Mouse (Mus musculus) heart, embryonic 11.5 days (tissue): ENCODE results near the gene Dclk1. TPM values are rescaled to one million over a fixed set of nuclear protein-coding genes. Genes with fewer than 3 reads are reported as not detected.

Experiments used
- ATAC-seq: fragments of 200-750 bp; cut with Nextera tagmentation; replicated peaks from 2 replicates; pipeline ENCODE4 v1.8.0; 2017; ENCODE audit warnings: moderate library complexity; ENCODE audit not compliant: insufficient number of reproducible peaks, low FRiP score, low TSS enrichment
- H3K27ac ChIP-seq: fragments of 300-500 bp; sonication (generic); 2 replicates; pipeline ENCODE4 v1.5.1; 2014; ENCODE audit warnings: mild to moderate bottlenecking, low read depth, low read length
- H3K27me3 ChIP-seq: fragments of 300-500 bp; sonication (generic); 2 replicates; pipeline ENCODE4 v1.6.1; 2014; ENCODE audit warnings: mild to moderate bottlenecking, low read length, mixed read lengths; ENCODE audit not compliant: control insufficient read depth, insufficient read depth
- H3K36me3 ChIP-seq: fragments of 300-500 bp; sonication (generic); 2 replicates; pipeline ENCODE4 v1.6.1; 2014; ENCODE audit warnings: mild to moderate bottlenecking, low read length, moderate library complexity, mixed read lengths; ENCODE audit not compliant: control insufficient read depth, insufficient read depth
- H3K4me1 ChIP-seq: fragments of 300-500 bp; sonication (generic); 2 replicates; pipeline ENCODE4 v1.6.1; 2014; ENCODE audit warnings: low read length; ENCODE audit not compliant: control insufficient read depth, insufficient read depth
- H3K4me2 ChIP-seq: fragments of 300-500 bp; sonication (generic); 2 replicates; pipeline ENCODE4 v1.6.1; 2014; ENCODE audit warnings: mild to moderate bottlenecking, moderate library complexity
- H3K4me3 ChIP-seq: fragments of 300-500 bp; sonication (generic); 2 replicates; pipeline ENCODE4 v1.5.1; 2014; ENCODE audit warnings: low read depth, low read length
- H3K9ac ChIP-seq: fragments of 300-500 bp; sonication (generic); 2 replicates; pipeline ENCODE4 v1.6.1; 2014; ENCODE audit warnings: mild to moderate bottlenecking, low read depth, low read length, moderate library complexity
- H3K9me3 ChIP-seq: fragments of 300-500 bp; sonication (generic); replicated peaks from 2 replicates; pipeline ENCODE4 v1.6.1; 2016; ENCODE audit warnings: low read length; ENCODE audit not compliant: control insufficient read depth
- WGBS: fragments of 180-500 bp; shearing (Covaris S2); extraction: QIAGEN DNeasy Blood & Tissue Kit; methylation state at CpG from one replicate; pipeline ENCODE4 v1.1.7; 2014; ENCODE audit not compliant: insufficient replicate concordance; 5-methylcytosine and 5-hydroxymethylcytosine counted together
- polyA plus RNA-seq: library from polyadenylated mRNA; unstranded; fragments of >200 nt; fragmentation: Nextera tagmentation; extraction: Ambion mirVana; gene quantifications from 2 replicates; pipeline ENCODE4 v1.2.1, GENCODE M21; 2014

The Dclk1 gene
- polyA plus RNA-seq, 1 experiment from 2014 or later = 4.7 TPM

GRCm38 (mm10) chr3:55270345-55270744 is 28.2 kb downstream of the Dclk1 start:
- H3K4me2 ChIP-seq = no peak overlapping the region
- H3K36me3 ChIP-seq = no peaks in the 10 kb centered on the region
- H3K9ac ChIP-seq = no peak overlapping the region
- H3K4me1 ChIP-seq = 0 out of 2 replicates have a peak, but pooled peaks cover 4% of the 10 kb centered on the region
- H3K4me3 ChIP-seq = no peak overlapping the region
- ATAC-seq = no peak
- H3K27ac ChIP-seq = no peak overlapping the region
- H3K27me3 ChIP-seq = no peaks in the 10 kb centered on the region
- no peaks in the 10 kb centered on the region for H3K9me3 ChIP-seq
- 75% methylated on average over 3 of the region's 3 CpGs for WGBS

- Histone ChIP-seq H3K9me3 (no peaks in the 10 kb centered on the region), H3K4me1 (0 out of 2 replicates have a peak, but pooled peaks cover 4% of the 10 kb centered on the region), H3K27me3 (no peaks in the 10 kb centered on the region), H3K4me3 (no peak overlapping the region), H3K36me3 (no peaks in the 10 kb centered on the region), H3K4me2 (no peak overlapping the region), H3K9ac (no peak overlapping the region), H3K27ac (no peak overlapping the region)
- 77% methylated on average over 5 of the region's 5 CpGs for WGBS
- ATAC-seq = no peak
Observed at GRCm38 (mm10) chr3:55270920-55271319, 28.8 kb downstream of the Dclk1 start.

GRCm38 (mm10) chr3:55272536-55272935 is 30.4 kb downstream of the Dclk1 start:
- H3K36me3 ChIP-seq = no peaks in the 10 kb centered on the region
- no peaks in the 10 kb centered on the region for H3K27me3 ChIP-seq
- ATAC-seq = no peak
- H3K27ac ChIP-seq = no peak overlapping the region
- 70% methylated on average over 6 of the region's 6 CpGs for WGBS
- H3K9ac ChIP-seq = no peak overlapping the region
- no peak overlapping the region for H3K4me3 ChIP-seq
- H3K9me3 ChIP-seq = no peaks in the 10 kb centered on the region
- 0 out of 2 replicates have a peak, but pooled peaks cover 4% of the 10 kb centered on the region for H3K4me1 ChIP-seq
- no peak overlapping the region for H3K4me2 ChIP-seq

GRCm38 (mm10) chr3:55276446-55276845 is 34.3 kb downstream of the Dclk1 start:
- Histone ChIP-seq H3K36me3 (no peaks in the 10 kb centered on the region), H3K9me3 (no peaks in the 10 kb centered on the region), H3K4me1 (0 out of 2 replicates have a peak, but pooled peaks cover 4% of the 10 kb centered on the region), H3K4me2 (no peak overlapping the region), H3K9ac (no peak overlapping the region), H3K27me3 (no peaks in the 10 kb centered on the region), H3K4me3 (no peak overlapping the region), H3K27ac (no peak overlapping the region)
- no peak for ATAC-seq
- WGBS = 85% methylated on average over 3 of the region's 3 CpGs

GRCm38 (mm10) chr3:55276851-55277250 is 34.7 kb downstream of the Dclk1 start:
- Histone ChIP-seq H3K4me2 (no peak overlapping the region), H3K9ac (no peak overlapping the region), H3K4me3 (no peak overlapping the region), H3K27ac (no peak overlapping the region), H3K4me1 (0 out of 2 replicates have a peak, but pooled peaks cover 4% of the 10 kb centered on the region), H3K36me3 (no peaks in the 10 kb centered on the region), H3K9me3 (no peaks in the 10 kb centered on the region), H3K27me3 (no peaks in the 10 kb centered on the region)
- WGBS = 81% methylated on average over 1 of the region's 1 CpGs
- ATAC-seq = no peak

GRCm38 (mm10) chr3:55277829-55278228 is 35.7 kb downstream of the Dclk1 start:
- no peaks in the 10 kb centered on the region for H3K36me3 ChIP-seq
- H3K4me3 ChIP-seq = no peak overlapping the region
- H3K9ac ChIP-seq = no peak overlapping the region
- ATAC-seq = no peak
- 58% methylated on average over 1 of the region's 1 CpGs for WGBS
- no peak overlapping the region for H3K27ac ChIP-seq
- H3K4me2 ChIP-seq = no peak overlapping the region
- 0 out of 2 replicates have a peak, but pooled peaks cover 2% of the 10 kb centered on the region for H3K4me1 ChIP-seq
- no peaks in the 10 kb centered on the region for H3K27me3 ChIP-seq
- no peaks in the 10 kb centered on the region for H3K9me3 ChIP-seq

GRCm38 (mm10) chr3:55279923-55280322 is 37.8 kb downstream of the Dclk1 start:
- WGBS = 85% methylated on average over 4 of the region's 4 CpGs
- H3K9ac ChIP-seq = no peak overlapping the region

GRCm38 (mm10) chr3:55280471-55280870 is 38.3 kb downstream of the Dclk1 start:
- Histone ChIP-seq H3K4me2 (no peak overlapping the region), H3K27me3 (no peaks in the 10 kb centered on the region), H3K9ac (no peak overlapping the region), H3K27ac (no peak overlapping the region), H3K36me3 (no peaks in the 10 kb centered on the region), H3K4me1 (no peaks in the 10 kb centered on the region), H3K9me3 (no peaks in the 10 kb centered on the region), H3K4me3 (no peak overlapping the region)
- no peak for ATAC-seq

More at GRCm38 (mm10) chr3:55279923-55280322, 37.8 kb downstream of the Dclk1 start:
- no peak for ATAC-seq
- H3K4me1 ChIP-seq = no peaks in the 10 kb centered on the region
- H3K9me3 ChIP-seq = no peaks in the 10 kb centered on the region
- no peaks in the 10 kb centered on the region for H3K36me3 ChIP-seq
- H3K4me2 ChIP-seq = no peak overlapping the region
- H3K27ac ChIP-seq = no peak overlapping the region
- H3K27me3 ChIP-seq = no peaks in the 10 kb centered on the region
- no peak overlapping the region for H3K4me3 ChIP-seq

- no peaks in the 10 kb centered on the region for H3K36me3 ChIP-seq
Observed at GRCm38 (mm10) chr3:55284215-55284614, 42.1 kb downstream of the Dclk1 start.

More at GRCm38 (mm10) chr3:55284215-55284614, 42.1 kb downstream of the Dclk1 start:
- Histone ChIP-seq H3K4me1 (no peaks in the 10 kb centered on the region), H3K27ac (no peak overlapping the region), H3K4me2 (no peak overlapping the region), H3K9me3 (no peaks in the 10 kb centered on the region), H3K27me3 (no peaks in the 10 kb centered on the region), H3K4me3 (no peak overlapping the region), H3K9ac (no peak overlapping the region)
- no peak for ATAC-seq
- WGBS = 57% methylated on average over 3 of the region's 3 CpGs
